Mouse (Mus musculus): ENCODE measurements at regions not wholly inside any gene's neighbourhood (a gene's known extent, or its start where the extent isn't known, plus 50 kb on each side); places are given as distances from the start of the nearest gene placed in this dataset.

GRCm38 (mm10) chr10:19240102-19240759, 116.1 kb upstream of the Olig3 start:
- DNase-seq (ENCODE audit: low spot score): peak; percentile 76
- no peak overlapping the region for H3K9ac ChIP-seq (replicated peaks; ENCODE audit: low read depth, low read length)
- H3K4me2 ChIP-seq (ENCODE audit: low read depth, low read length): no peak overlapping the region
- no peaks in the 10 kb centered on the region for H3K4me1 ChIP-seq (ENCODE audit: control insufficient read depth, insufficient read depth)
- H3K36me3 ChIP-seq (replicated peaks; ENCODE audit: control insufficient read depth, insufficient read depth, low read length): no peaks in the 10 kb centered on the region
- no peaks in the 10 kb centered on the region for H3K9me3 ChIP-seq (replicated peaks; ENCODE audit: control insufficient read depth, low read length)
- H3K27me3 ChIP-seq (ENCODE audit: control insufficient read depth, insufficient read depth, low read length): no peaks in the 10 kb centered on the region
- ATAC-seq (ENCODE audit: insufficient read depth, low read depth): no peak
- H3K27ac ChIP-seq (ENCODE audit: low read depth): no peak overlapping the region
- TF ChIP-seq CTCF (IDR thresholded peaks at IDR 0.05; ENCODE audit: low read depth) (peak; percentile 63), EP300 (IDR thresholded peaks at IDR 0.05; ENCODE audit: low read depth) (no peak)
- H3K4me3 ChIP-seq (ENCODE audit: low read depth, low read length): no peak overlapping the region
- WGBS: 33% methylated on average over 8 of the region's 8 CpGs

GRCm38 (mm10) chr10:19216240-19216639, 140.1 kb upstream of the Olig3 start:
- no peak for DNase-seq (ENCODE audit: low spot score)
- no peak overlapping the region for H3K4me3 ChIP-seq (ENCODE audit: low read depth, low read length)
- no peak for TF ChIP-seq CTCF (IDR thresholded peaks at IDR 0.05; ENCODE audit: low read depth)
- no peak overlapping the region for H3K4me2 ChIP-seq (ENCODE audit: low read depth, low read length)
- no peaks in the 10 kb centered on the region for H3K4me1 ChIP-seq (ENCODE audit: control insufficient read depth, insufficient read depth)
- no peak overlapping the region for H3K27ac ChIP-seq (ENCODE audit: low read depth)
- ATAC-seq (ENCODE audit: insufficient read depth, low read depth): no peak
- no peak overlapping the region for H3K9ac ChIP-seq (replicated peaks; ENCODE audit: low read depth, low read length)
- no peaks in the 10 kb centered on the region for H3K36me3 ChIP-seq (replicated peaks; ENCODE audit: control insufficient read depth, insufficient read depth, low read length)
- H3K27me3 ChIP-seq (ENCODE audit: control insufficient read depth, insufficient read depth, low read length): no peaks in the 10 kb centered on the region
- WGBS: 79% methylated on average over 5 of the region's 5 CpGs
- H3K9me3 ChIP-seq (replicated peaks; ENCODE audit: control insufficient read depth, low read length): no peaks in the 10 kb centered on the region

GRCm38 (mm10) chr10:19209751-19210150, 146.6 kb upstream of the Olig3 start:
- Histone ChIP-seq H3K4me2 (ENCODE audit: low read depth, low read length) (no peak overlapping the region), H3K9ac (replicated peaks; ENCODE audit: low read depth, low read length) (no peak overlapping the region), H3K4me1 (ENCODE audit: control insufficient read depth, insufficient read depth) (no peaks in the 10 kb centered on the region), H3K9me3 (replicated peaks; ENCODE audit: control insufficient read depth, low read length) (no peaks in the 10 kb centered on the region), H3K36me3 (replicated peaks; ENCODE audit: control insufficient read depth, insufficient read depth, low read length) (no peaks in the 10 kb centered on the region), H3K27me3 (ENCODE audit: control insufficient read depth, insufficient read depth, low read length) (no peaks in the 10 kb centered on the region), H3K4me3 (ENCODE audit: low read depth, low read length) (no peak overlapping the region), H3K27ac (ENCODE audit: low read depth) (no peak overlapping the region)
- DNase-seq (ENCODE audit: low spot score): no peak
- no peak for ATAC-seq (ENCODE audit: insufficient read depth, low read depth)
- TF ChIP-seq EP300 (IDR thresholded peaks at IDR 0.05; ENCODE audit: low read depth) (no peak), CTCF (IDR thresholded peaks at IDR 0.05; ENCODE audit: low read depth) (no peak)
- WGBS: 79% methylated on average over 2 of the region's 2 CpGs

GRCm38 (mm10) chr10:19208101-19208722, 148.1 kb upstream of the Olig3 start:
- Histone ChIP-seq H3K9me3 (replicated peaks; ENCODE audit: control insufficient read depth, low read length) (no peaks in the 10 kb centered on the region), H3K27ac (ENCODE audit: low read depth) (no peak overlapping the region), H3K27me3 (ENCODE audit: control insufficient read depth, insufficient read depth, low read length) (no peaks in the 10 kb centered on the region), H3K9ac (replicated peaks; ENCODE audit: low read depth, low read length) (no peak overlapping the region), H3K4me1 (ENCODE audit: control insufficient read depth, insufficient read depth) (no peaks in the 10 kb centered on the region), H3K4me2 (ENCODE audit: low read depth, low read length) (no peak overlapping the region), H3K36me3 (replicated peaks; ENCODE audit: control insufficient read depth, insufficient read depth, low read length) (no peaks in the 10 kb centered on the region), H3K4me3 (ENCODE audit: low read depth, low read length) (no peak overlapping the region)
- 29% methylated on average over 12 of the region's 12 CpGs for WGBS
- no peak for TF ChIP-seq EP300 (IDR thresholded peaks at IDR 0.05; ENCODE audit: low read depth)
- TF ChIP-seq CTCF (IDR thresholded peaks at IDR 0.05; ENCODE audit: low read depth): no peak
- ATAC-seq (ENCODE audit: insufficient read depth, low read depth): no peak
- peak; percentile 20 for DNase-seq (ENCODE audit: low spot score)

- Histone ChIP-seq H3K27me3 (ENCODE audit: control insufficient read depth, insufficient read depth, low read length) (no peaks in the 10 kb centered on the region), H3K27ac (ENCODE audit: low read depth) (no peak overlapping the region), H3K4me2 (ENCODE audit: low read depth, low read length) (no peak overlapping the region), H3K9ac (replicated peaks; ENCODE audit: low read depth, low read length) (no peak overlapping the region), H3K4me1 (ENCODE audit: control insufficient read depth, insufficient read depth) (no peaks in the 10 kb centered on the region), H3K36me3 (replicated peaks; ENCODE audit: control insufficient read depth, insufficient read depth, low read length) (no peaks in the 10 kb centered on the region), H3K9me3 (replicated peaks; ENCODE audit: control insufficient read depth, low read length) (no peaks in the 10 kb centered on the region), H3K4me3 (ENCODE audit: low read depth, low read length) (no peak overlapping the region)
- DNase-seq (ENCODE audit: low spot score) (no peak), ATAC-seq (ENCODE audit: insufficient read depth, low read depth) (no peak)
- 63% methylated on average over 2 of the region's 2 CpGs for WGBS
- no peak for TF ChIP-seq EP300 (IDR thresholded peaks at IDR 0.05; ENCODE audit: low read depth)
- no peak for TF ChIP-seq CTCF (IDR thresholded peaks at IDR 0.05; ENCODE audit: low read depth)
Observed at GRCm38 (mm10) chr10:19207505-19207904, 148.8 kb upstream of the Olig3 start.

GRCm38 (mm10) chr10:19200311-19200710, 156.0 kb upstream of the Olig3 start:
- Histone ChIP-seq H3K4me3 (ENCODE audit: low read depth, low read length) (no peak overlapping the region), H3K9me3 (replicated peaks; ENCODE audit: control insufficient read depth, low read length) (no peaks in the 10 kb centered on the region), H3K27ac (ENCODE audit: low read depth) (no peak overlapping the region), H3K27me3 (ENCODE audit: control insufficient read depth, insufficient read depth, low read length) (no peaks in the 10 kb centered on the region), H3K4me2 (ENCODE audit: low read depth, low read length) (no peak overlapping the region), H3K36me3 (replicated peaks; ENCODE audit: control insufficient read depth, insufficient read depth, low read length) (no peaks in the 10 kb centered on the region), H3K9ac (replicated peaks; ENCODE audit: low read depth, low read length) (no peak overlapping the region), H3K4me1 (ENCODE audit: control insufficient read depth, insufficient read depth) (no peaks in the 10 kb centered on the region)
- DNase-seq (ENCODE audit: low spot score) (no peak), ATAC-seq (ENCODE audit: insufficient read depth, low read depth) (no peak)
- WGBS: 88% methylated on average over 2 of the region's 2 CpGs
- TF ChIP-seq EP300 (IDR thresholded peaks at IDR 0.05; ENCODE audit: low read depth): no peak
- no peak for TF ChIP-seq CTCF (IDR thresholded peaks at IDR 0.05; ENCODE audit: low read depth)
